Mouse (Mus musculus): ENCODE data around the gene Spata17.

GRCm38 (mm10) chr1:187092546-187092945 lies 122.7 kb downstream of the Spata17 start:
- TF ChIP-seq POLR2A (IDR thresholded peaks at IDR 0.05; ENCODE audit: insufficient read depth, low read depth, low read length): no peak
- TF ChIP-seq EP300 (IDR thresholded peaks at IDR 0.05; ENCODE audit: insufficient read depth, low read depth, low read length): no peak
- TF ChIP-seq CTCF (IDR thresholded peaks at IDR 0.05): no peak

Data from heart, adult 2 months (tissue).